ENCODE assay signal across 8 mouse cellular contexts in genomic region chr16:3909118-3909517, GRCm38 (mm10). TPM values are rescaled to one million over a fixed set of nuclear protein-coding genes. Genes with fewer than 3 reads are reported as not detected.
DNase-seq lines count a peak whose midpoint lies in the region; ATAC-seq and TF ChIP-seq lines count a peak whose summit lies in the region.

No protein-coding gene starts in this region.

- peak overlapping the region; percentile 44 for H3K9ac ChIP-seq in liver, adult 2 months (ENCODE audit: low read depth, low read length)
- peak overlapping the region; percentile 80 for H3K9ac ChIP-seq in intestine, embryonic 16.5 days (ENCODE audit: low read depth, low read length)
- peak overlapping the region; percentile 70 for H3K9ac ChIP-seq in neural tube, embryonic 14.5 days (replicated peaks; ENCODE audit: low read depth, low read length)

- WGBS in liver, adult 2 months: 11% methylated on average over 20 of the region's 20 CpGs
- WGBS in embryonic facial prominence, embryonic 10.5 days: 12% methylated on average over 20 of the region's 20 CpGs
- WGBS in intestine, embryonic 16.5 days: 5% methylated on average over 20 of the region's 20 CpGs
- WGBS in neural tube, embryonic 14.5 days: 8% methylated on average over 20 of the region's 20 CpGs

- H3K36me3 ChIP-seq in liver, adult 2 months (ENCODE audit: control insufficient read depth, insufficient read depth, low read length): peaks cover 10% of the 10 kb centered on the region; the same call in 1 of the 2 replicates
- H3K36me3 ChIP-seq in embryonic facial prominence, embryonic 10.5 days (replicated peaks): peaks cover 52% of the 10 kb centered on the region
- H3K36me3 ChIP-seq in intestine, embryonic 16.5 days (ENCODE audit: control insufficient read depth, insufficient read depth, low read length): peaks cover 3% of the 10 kb centered on the region; the same call in 1 of the 2 replicates
- H3K36me3 ChIP-seq in neural tube, embryonic 14.5 days (ENCODE audit: control insufficient read depth, insufficient read depth, low read length): peaks cover 20% of the 10 kb centered on the region; the same call in 1 of the 2 replicates

- H3K27ac ChIP-seq in liver, adult 2 months (replicated peaks; ENCODE audit: insufficient read depth, low read depth, low read length): no peak overlapping the region
- H3K27ac ChIP-seq in embryonic facial prominence, embryonic 10.5 days (replicated peaks): peak overlapping the region; percentile 86
- peak overlapping the region; percentile 21; the same call in 1 of the 2 replicates for H3K27ac ChIP-seq in intestine, embryonic 16.5 days (ENCODE audit: low read length)
- H3K27ac ChIP-seq in neural tube, embryonic 14.5 days (ENCODE audit: low read depth, low read length): peak overlapping the region; percentile 61; the same call in 1 of the 2 replicates

- no peak for TF ChIP-seq POLR2A in liver, adult 2 months (IDR thresholded peaks at IDR 0.05; ENCODE audit: extremely low read depth, insufficient read depth, low read length)

- no peaks in the 10 kb centered on the region for H3K27me3 ChIP-seq in liver, adult 2 months (ENCODE audit: control insufficient read depth, insufficient read depth, low read length)
- no peaks in the 10 kb centered on the region for H3K27me3 ChIP-seq in embryonic facial prominence, embryonic 10.5 days (replicated peaks; ENCODE audit: low read depth, poor library complexity, severe bottlenecking)
- H3K27me3 ChIP-seq in intestine, embryonic 16.5 days (replicated peaks; ENCODE audit: control insufficient read depth, insufficient read depth, low read length): no peaks in the 10 kb centered on the region
- no peaks in the 10 kb centered on the region for H3K27me3 ChIP-seq in neural tube, embryonic 14.5 days (ENCODE audit: control insufficient read depth, insufficient read depth, low read length)

- no peaks in the 10 kb centered on the region for H3K9me3 ChIP-seq in embryonic facial prominence, embryonic 10.5 days
- H3K9me3 ChIP-seq in intestine, embryonic 16.5 days (ENCODE audit: control insufficient read depth, low read length): no peaks in the 10 kb centered on the region
- no peaks in the 10 kb centered on the region for H3K9me3 ChIP-seq in neural tube, embryonic 14.5 days (ENCODE audit: control insufficient read depth, low read length)

- H3K79me2 ChIP-seq in liver, adult 2 months (ENCODE audit: control insufficient read depth, insufficient read depth, low read length): no peaks in the 10 kb centered on the region

- peaks cover 2% of the 10 kb centered on the region; the same call in 1 of the 2 replicates for H3K4me1 ChIP-seq in liver, adult 2 months (ENCODE audit: control insufficient read depth, insufficient read depth, low read length)
- peaks cover 13% of the 10 kb centered on the region for H3K4me1 ChIP-seq in embryonic facial prominence, embryonic 10.5 days
- H3K4me1 ChIP-seq in intestine, embryonic 16.5 days (ENCODE audit: control insufficient read depth, insufficient read depth, low read length): peaks cover 4% of the 10 kb centered on the region; the same call in 1 of the 2 replicates
- peaks cover 6% of the 10 kb centered on the region; the same call in 1 of the 2 replicates for H3K4me1 ChIP-seq in neural tube, embryonic 14.5 days (ENCODE audit: control insufficient read depth, insufficient read depth, low read length)

- peak overlapping the region; percentile 44 for H3K4me3 ChIP-seq in liver, adult 2 months (ENCODE audit: insufficient read depth, low read depth, low read length)
- H3K4me3 ChIP-seq in embryonic facial prominence, embryonic 10.5 days: peak overlapping the region; percentile 75
- H3K4me3 ChIP-seq in intestine, embryonic 16.5 days (ENCODE audit: low read length): peak overlapping the region; percentile 61
- H3K4me3 ChIP-seq in neural tube, embryonic 14.5 days (ENCODE audit: low read depth, low read length): peak overlapping the region; percentile 57

- no peak for TF ChIP-seq CTCF in liver, adult 2 months (IDR thresholded peaks at IDR 0.05; ENCODE audit: low read depth, low read length)

- ATAC-seq in intestine, embryonic 16.5 days: no peak
- no peak for ATAC-seq in neural tube, embryonic 14.5 days (ENCODE audit: low read depth)

- DNase-seq in liver, adult 2 months (ENCODE audit: extremely low read depth, low read depth, low spot score): no peak
- no peak for DNase-seq in liver
- DNase-seq in embryonic facial prominence, embryonic 10.5 days (ENCODE audit: low spot score): no peak
- DNase-seq in adrenal gland, postnatal 25 days: no peak
- no peak for DNase-seq in cerebellum, postnatal 4 days (ENCODE audit: low spot score in 2 of 2)
- no peak for DNase-seq in gastrocnemius, postnatal 4 days (ENCODE audit: low spot score in 2 of 2)

- peak overlapping the region; percentile 83 for H3K4me2 ChIP-seq in intestine, embryonic 16.5 days (ENCODE audit: low read depth, low read length)
- H3K4me2 ChIP-seq in neural tube, embryonic 14.5 days (ENCODE audit: low read depth, low read length): peak overlapping the region; percentile 79

RNA-seq across cellular contexts. Expression of gene Cluap1, which starts 0.5 kb away (rescaled TPM):
- 5.0 and 5.4 TPM in 2 replicates for total RNA-seq in liver, adult 2 months (2014; rRNA removed)
- polyA plus RNA-seq in liver, adult 2 months (2012; rRNA removed): 2.5 and 2.7 TPM in 2 replicates
- 22.5 and 24.7 TPM in 2 replicates for polyA plus RNA-seq in embryonic facial prominence, embryonic 10.5 days (2016; fragmentation: Nextera tagmentation; extraction: Ambion mirVana)
- 16.2 and 16.6 TPM in 2 replicates for polyA plus RNA-seq in intestine, embryonic 16.5 days (2015; fragmentation: Nextera tagmentation; extraction: Ambion mirVana)
- polyA plus RNA-seq in neural tube, embryonic 14.5 days (2014; fragmentation: Nextera tagmentation; extraction: Ambion mirVana): 40.5 and 46.6 TPM in 2 replicates
- total RNA-seq in adrenal gland, postnatal 25 days (2021): 18.4 and 23.0 TPM in 2 replicates
- total RNA-seq in gastrocnemius, postnatal 4 days (2021): 10 to 100 TPM; 12.3 to 13.3 TPM

RNA-seq across cellular contexts. Expression of gene 1700037C18Rik, which starts 0.6 kb away (rescaled TPM):
- total RNA-seq in liver, adult 2 months (2014; rRNA removed): 0.40 and 0.46 TPM in 2 replicates
- 1.4 and 1.5 TPM in 2 replicates for polyA plus RNA-seq in liver, adult 2 months (2012; rRNA removed)
- polyA plus RNA-seq in embryonic facial prominence, embryonic 10.5 days (2016; fragmentation: Nextera tagmentation; extraction: Ambion mirVana): 6.8 TPM in 2 replicates
- 5.3 and 7.1 TPM in 2 replicates for polyA plus RNA-seq in intestine, embryonic 16.5 days (2015; fragmentation: Nextera tagmentation; extraction: Ambion mirVana)
- polyA plus RNA-seq in neural tube, embryonic 14.5 days (2014; fragmentation: Nextera tagmentation; extraction: Ambion mirVana): 10.8 and 12.6 TPM in 2 replicates
- total RNA-seq in adrenal gland, postnatal 25 days (2021): 2.7 and 4.4 TPM in 2 replicates
- total RNA-seq in gastrocnemius, postnatal 4 days (2021): 1 to 10 TPM; 3.1 to 5.6 TPM

RNA-seq across cellular contexts. Expression of gene Gm20695, which starts 24.7 kb away (rescaled TPM):
- 0.40 and 0.46 TPM in 2 replicates for total RNA-seq in liver, adult 2 months (2014; rRNA removed)
- polyA plus RNA-seq in liver, adult 2 months (2012; rRNA removed): 0.13 and 0.19 TPM in 2 replicates
- polyA plus RNA-seq in embryonic facial prominence, embryonic 10.5 days (2016; fragmentation: Nextera tagmentation; extraction: Ambion mirVana): 1.4 and 2.6 TPM in 2 replicates
- 0.32 and 0.95 TPM in 2 replicates for polyA plus RNA-seq in intestine, embryonic 16.5 days (2015; fragmentation: Nextera tagmentation; extraction: Ambion mirVana)
- polyA plus RNA-seq in neural tube, embryonic 14.5 days (2014; fragmentation: Nextera tagmentation; extraction: Ambion mirVana): 3.3 and 4.0 TPM in 2 replicates
- 1.5 and 1.8 TPM in 2 replicates for total RNA-seq in adrenal gland, postnatal 25 days (2021)
- under 1 TPM; 0.36 to 0.44 TPM for total RNA-seq in gastrocnemius, postnatal 4 days (2021)

RNA-seq across cellular contexts. Expression of gene Zfp597, which starts 24.8 kb away (rescaled TPM):
- total RNA-seq in liver, adult 2 months (2014; rRNA removed): 8.5 and 10.1 TPM in 2 replicates
- 1.6 and 2.1 TPM in 2 replicates for polyA plus RNA-seq in liver, adult 2 months (2012; rRNA removed)
- 4.5 and 5.5 TPM in 2 replicates for polyA plus RNA-seq in embryonic facial prominence, embryonic 10.5 days (2016; fragmentation: Nextera tagmentation; extraction: Ambion mirVana)
- polyA plus RNA-seq in intestine, embryonic 16.5 days (2015; fragmentation: Nextera tagmentation; extraction: Ambion mirVana): 3.6 and 4.3 TPM in 2 replicates
- polyA plus RNA-seq in neural tube, embryonic 14.5 days (2014; fragmentation: Nextera tagmentation; extraction: Ambion mirVana): 21.6 and 21.8 TPM in 2 replicates
- total RNA-seq in adrenal gland, postnatal 25 days (2021): 24.4 TPM in 2 replicates
- total RNA-seq in gastrocnemius, postnatal 4 days (2021): 10 to 100 TPM; 10.6 to 11.9 TPM

RNA-seq across cellular contexts. Expression of gene Naa60, which starts 36.9 kb away (rescaled TPM):
- total RNA-seq in liver, adult 2 months (2014; rRNA removed): 32.0 and 43.4 TPM in 2 replicates
- polyA plus RNA-seq in liver, adult 2 months (2012; rRNA removed): 83.0 and 88.5 TPM in 2 replicates
- 54.4 and 56.4 TPM in 2 replicates for polyA plus RNA-seq in embryonic facial prominence, embryonic 10.5 days (2016; fragmentation: Nextera tagmentation; extraction: Ambion mirVana)
- 43.3 and 44.1 TPM in 2 replicates for polyA plus RNA-seq in intestine, embryonic 16.5 days (2015; fragmentation: Nextera tagmentation; extraction: Ambion mirVana)
- polyA plus RNA-seq in neural tube, embryonic 14.5 days (2014; fragmentation: Nextera tagmentation; extraction: Ambion mirVana): 100 and 109 TPM in 2 replicates
- total RNA-seq in adrenal gland, postnatal 25 days (2021): 103 and 104 TPM in 2 replicates
- 10 to 100 TPM; 37.3 to 43.1 TPM for total RNA-seq in gastrocnemius, postnatal 4 days (2021)
